Mouse (Mus musculus) thymus, postnatal 25 days (tissue): ENCODE measurements around the gene Lrrc75a.

Source experiments
- DNase-seq: peaks from one replicate; pipeline ENCODE4 v3.0.0; 2022

Gene Lrrc75a

DNA sequence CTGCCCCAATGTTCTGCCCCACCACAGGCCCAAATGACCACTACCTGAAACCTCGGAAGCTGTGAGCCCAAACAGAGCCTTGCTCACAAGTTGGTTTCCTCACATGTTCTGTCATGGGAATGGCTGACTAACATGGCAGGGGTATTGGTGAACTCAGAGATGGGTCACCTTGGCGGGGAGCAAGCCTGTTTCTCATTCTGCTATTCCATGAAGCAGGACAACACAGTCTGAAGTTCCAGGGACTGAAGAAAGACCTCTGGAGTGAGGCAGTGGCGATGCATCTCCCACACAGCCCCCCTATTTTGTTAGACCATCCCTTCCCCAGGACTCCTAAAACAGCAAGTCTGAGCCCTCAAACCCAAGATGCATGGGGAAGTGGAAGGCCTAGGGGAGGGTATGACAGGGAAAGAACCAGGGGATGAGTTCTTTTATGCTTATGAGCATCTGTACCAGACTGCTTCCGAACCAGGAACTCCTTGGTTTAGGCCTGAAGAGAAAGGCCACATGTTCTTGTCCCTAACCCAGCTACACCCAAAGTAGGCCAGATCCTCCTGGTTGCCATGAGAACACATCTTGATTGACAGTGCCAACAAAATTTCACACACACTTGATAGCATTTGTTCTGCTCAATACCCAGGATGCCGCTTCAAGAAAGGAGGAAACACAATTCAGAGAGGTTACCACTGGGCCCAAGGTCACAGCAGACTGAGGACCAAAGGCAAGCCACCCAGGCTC is 3.6 kb downstream of the Lrrc75a start:
- DNase-seq: no peak

DNA sequence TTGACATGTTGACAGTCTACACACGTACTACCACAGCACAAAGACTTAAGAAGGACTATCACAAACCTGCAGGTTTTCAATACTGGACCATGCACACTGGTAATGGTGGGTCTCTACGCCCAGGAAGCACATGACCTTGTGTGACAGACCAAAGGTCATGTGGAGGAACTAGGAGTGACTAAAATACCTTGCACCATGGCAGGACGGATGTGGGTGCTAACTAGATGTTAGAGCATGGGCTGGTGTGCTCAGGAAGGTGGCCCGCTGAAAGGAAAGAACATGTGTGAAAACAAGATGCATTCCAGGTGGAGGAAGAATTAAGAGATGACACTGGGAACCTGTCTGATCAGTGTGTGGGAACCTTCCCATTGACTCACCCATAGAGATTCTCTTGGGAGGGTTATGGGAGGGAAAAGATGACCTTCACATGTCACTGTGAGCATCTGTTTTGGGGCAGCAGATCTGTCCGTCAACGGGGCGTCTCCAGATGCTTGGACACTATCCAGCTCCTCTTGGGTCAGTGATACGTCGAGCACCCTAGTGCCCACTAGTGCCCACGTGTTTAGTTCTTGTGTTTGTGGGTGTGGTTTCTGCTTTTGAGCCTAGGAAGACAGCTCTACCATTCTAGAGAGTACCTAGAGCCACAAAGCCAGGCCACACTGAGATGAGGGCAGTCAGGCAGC is 4.5 kb downstream of the Lrrc75a start:
- DNase-seq: no peak

DNA sequence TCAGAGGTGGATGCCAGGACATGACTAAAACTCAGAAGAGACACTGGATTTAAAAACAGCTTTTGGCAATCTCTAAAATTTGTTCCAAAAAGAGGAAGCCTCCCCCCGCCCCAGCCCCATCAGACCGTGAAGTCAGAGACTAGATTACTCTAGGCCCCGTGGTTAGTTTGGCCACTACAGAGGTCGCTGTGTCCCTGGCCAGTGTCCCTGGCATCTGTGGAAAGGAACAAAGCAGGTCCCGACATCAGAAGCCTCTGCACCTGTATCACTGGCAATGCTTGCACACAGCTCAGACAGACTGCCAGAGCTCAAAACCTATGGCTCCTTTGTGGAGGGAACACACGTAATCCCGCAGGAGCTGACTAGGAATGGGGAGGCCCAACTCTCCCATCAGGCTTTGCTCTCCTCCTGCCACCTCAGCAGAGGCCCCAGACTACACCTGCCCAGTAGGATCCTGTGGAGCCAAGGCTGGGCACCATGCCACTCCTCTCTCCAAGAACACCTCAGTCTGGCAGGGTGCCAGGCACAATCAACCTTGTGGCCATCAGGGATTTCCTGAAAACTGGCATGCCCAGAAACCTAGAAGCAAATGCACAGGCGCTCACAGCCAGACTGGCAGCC is 5.2 kb downstream of the Lrrc75a start:
- DNase-seq: no peak

DNA sequence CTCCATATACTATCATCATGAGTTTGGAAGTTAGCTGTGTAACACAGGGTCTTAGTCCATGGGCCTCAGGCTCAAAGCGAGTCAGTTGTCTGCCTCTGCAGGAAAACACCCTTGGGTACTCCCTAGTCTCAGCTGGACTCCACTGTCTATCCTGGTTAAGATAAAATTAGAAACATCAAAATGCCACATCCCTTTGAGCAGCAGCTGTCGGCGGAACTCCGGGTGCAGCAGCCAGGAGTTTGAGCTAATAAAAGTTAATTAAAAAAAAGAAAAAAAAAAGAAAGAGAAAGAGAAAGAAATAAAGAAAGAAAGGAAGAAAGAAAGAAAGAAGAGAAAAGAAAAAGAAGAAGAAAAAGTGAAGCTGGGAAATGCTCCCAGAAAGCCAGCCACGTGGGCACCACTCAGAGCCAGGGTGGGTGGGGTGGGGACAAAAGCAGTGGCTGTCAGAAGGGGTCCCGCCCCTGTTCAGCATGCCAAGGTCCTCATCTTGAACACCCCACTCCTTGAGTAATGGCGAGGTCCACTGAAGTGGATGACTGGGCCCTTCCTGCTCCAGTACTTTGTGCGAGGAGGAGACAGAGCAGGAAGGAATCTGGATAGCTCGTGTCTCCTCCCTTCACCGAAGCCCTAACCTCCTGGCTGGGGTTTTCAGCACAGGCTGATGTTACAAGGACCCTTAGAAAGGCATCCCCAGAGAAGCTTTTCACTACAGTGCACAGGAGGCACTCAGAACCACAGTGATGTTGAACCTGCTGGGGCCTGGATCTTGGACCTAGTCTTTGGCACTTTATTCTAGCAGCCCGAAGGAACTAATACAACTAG is 6.1 kb downstream of the Lrrc75a start:
- no peak for DNase-seq

DNA sequence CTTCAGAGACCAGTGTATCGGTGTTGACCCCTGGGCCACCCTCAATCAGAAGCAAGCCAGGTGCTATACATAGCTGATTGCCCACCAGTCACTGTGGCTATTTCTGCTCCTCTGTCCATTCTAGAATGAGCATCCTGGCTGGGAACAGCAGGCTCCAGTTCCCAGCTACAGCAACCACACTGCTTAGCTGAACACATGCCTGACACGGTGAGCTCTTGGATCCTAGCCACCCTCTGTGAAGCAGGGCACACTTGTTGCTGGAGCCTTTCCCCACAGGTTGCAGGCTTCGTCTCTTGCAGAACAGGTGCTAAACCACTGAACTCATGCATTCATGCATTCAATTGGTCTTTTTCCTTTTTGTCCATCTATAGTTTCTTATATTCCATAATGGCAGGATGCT is 7.9 kb downstream of the Lrrc75a start:
- DNase-seq: no peak

DNA sequence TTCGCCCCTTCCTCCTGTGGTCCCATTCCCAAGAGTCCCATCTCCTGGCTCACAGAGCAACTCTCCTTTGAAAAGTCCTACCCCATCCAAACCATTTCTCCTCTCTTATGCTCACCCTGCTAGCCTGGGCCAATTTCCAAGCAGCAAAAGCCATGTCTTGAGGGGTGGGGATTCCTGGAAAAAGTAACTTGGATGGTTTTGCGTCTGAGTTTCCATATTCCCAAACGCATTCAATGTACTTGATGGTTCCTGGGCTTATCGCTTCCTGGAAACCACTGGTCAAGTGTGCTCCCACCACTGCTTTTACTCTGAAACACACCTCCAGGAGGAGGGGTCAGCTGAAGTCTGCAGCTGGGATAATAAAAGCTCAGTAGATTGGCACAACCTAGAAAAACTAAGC is 9.9 kb downstream of the Lrrc75a start:
- no peak for DNase-seq

DNA sequence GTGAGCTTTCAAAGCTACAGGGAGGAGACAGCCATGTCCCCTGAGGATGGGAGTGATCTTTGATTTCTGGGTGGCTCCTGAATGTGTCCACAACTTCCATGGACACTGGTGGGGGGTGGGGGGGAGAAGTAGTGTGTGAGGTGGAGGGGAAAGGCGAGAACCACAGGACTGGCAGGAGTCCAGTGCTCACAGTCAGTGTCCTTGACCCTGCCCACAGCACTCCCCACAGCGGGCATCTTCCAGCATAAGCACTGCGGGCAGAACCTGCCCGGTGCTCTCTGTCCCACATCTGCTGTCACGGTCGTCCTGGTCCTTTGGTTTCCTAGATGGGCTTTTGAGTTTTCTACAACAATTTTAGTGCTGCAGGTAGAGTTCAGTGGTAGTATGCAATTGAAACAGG is 10.5 kb downstream of the Lrrc75a start:
- no peak for DNase-seq

DNA sequence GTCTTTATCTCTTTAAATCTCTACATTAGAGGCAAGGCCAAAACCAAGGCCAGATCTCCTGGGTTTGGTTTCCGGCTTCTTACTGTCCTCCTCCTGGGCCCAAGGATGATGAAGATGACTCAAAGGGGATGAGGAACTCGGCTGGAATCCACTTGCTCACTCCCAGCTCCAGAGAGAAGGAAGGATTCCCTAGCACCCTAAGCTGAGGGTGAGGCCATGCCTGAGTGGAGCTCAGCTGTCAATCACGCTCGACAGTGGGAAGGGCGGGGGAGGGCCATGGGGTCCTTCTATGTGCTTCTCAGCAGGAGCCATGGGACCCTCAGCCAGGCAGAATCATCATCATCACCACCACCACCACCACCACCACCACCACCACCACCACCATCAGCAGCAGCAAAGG is 10.9 kb downstream of the Lrrc75a start:
- no peak for DNase-seq

DNA sequence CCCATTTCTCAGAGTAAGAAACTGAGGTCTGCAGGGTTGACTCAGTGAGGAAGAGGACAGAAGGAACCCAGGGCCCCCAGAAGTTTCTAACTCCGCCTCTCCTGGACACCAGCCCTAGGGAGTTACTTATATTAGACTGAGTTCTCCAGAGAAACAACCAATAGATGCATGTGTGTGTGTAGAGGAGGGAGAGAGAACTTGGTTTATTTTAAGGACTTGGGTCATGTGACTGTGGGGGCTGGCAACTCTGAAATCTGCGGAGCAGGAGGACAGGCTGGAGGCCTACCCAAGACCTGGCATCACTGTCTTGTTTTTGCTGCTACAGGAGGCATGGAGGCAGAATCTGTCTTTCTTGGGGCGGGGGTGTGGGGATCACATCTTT is 11.5 kb downstream of the Lrrc75a start:
- no peak for DNase-seq

DNA sequence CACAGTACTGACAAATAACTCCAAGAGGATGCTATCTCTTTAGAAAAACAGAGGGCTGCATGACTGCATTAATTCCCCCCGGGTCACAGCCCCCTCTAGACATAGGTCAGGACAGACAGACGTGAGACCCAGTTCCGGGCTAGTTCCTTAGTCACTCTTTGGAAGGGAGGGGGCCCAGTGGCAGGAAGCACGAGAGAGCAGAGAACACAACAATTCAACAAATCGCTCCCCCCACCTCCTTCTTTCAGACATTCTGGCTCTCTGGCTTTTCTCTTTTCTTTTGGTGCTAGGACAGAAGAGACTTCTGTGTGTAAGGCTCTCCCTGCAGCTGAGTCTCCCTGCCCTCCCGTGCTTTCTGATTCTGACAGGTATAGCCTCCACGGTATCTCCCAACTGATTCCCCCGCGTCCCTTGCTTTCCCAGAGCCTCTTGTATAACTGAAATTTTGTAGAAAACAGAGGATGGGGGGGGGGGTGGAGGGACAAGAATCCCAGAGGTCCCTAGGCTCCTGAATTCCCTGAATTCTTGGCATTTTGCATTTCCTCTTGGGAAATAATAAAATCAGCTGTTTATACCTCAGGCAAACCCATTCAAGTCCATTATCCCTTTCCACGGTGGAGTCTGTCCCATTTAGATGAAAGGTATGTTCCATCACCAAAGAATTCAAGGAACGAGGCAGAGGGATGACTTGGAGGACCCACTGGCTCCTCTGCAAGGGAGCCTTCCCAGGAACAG is 12.1 kb downstream of the Lrrc75a start:
- DNase-seq: no peak

DNA sequence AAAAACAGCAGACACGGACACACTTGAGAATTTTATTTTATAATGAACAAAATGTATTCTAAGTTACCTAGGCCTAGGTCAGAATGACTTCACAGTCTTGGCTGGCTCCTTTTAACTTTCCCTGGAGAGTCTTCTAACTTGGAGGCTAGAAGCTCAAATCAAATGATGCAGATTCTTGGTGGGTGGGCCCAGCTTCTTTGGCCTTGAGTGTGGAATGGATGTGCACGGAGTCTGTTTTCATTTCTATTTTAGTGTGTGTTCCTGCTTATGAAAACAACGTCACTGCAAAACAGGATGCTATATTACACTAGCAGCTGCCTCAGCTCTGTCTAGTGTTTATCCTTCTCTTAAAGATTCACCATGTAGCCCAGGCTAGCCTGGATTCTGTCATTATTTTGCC is 12.9 kb downstream of the Lrrc75a start:
- no peak for DNase-seq

DNA sequence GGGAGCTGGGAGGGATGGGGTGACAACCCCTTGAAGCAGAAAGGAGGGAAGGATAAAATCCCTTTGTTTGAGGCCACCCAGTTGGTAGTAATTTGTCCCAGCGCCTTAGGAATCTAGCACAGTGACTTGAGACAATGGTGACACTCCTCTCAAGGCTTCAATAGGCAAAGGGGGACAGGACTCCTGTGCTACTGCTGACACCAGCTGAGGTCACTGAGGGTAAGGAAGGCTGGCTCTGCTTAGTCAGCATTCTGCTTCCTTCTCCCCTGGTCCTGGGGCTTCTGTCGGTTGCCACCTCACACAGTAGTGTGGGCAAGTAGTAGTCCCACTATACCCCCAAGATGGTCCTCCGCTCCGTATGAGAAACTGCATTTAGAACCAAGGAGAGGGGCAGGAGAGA is 17.2 kb downstream of the Lrrc75a start:
- DNase-seq: no peak

DNA sequence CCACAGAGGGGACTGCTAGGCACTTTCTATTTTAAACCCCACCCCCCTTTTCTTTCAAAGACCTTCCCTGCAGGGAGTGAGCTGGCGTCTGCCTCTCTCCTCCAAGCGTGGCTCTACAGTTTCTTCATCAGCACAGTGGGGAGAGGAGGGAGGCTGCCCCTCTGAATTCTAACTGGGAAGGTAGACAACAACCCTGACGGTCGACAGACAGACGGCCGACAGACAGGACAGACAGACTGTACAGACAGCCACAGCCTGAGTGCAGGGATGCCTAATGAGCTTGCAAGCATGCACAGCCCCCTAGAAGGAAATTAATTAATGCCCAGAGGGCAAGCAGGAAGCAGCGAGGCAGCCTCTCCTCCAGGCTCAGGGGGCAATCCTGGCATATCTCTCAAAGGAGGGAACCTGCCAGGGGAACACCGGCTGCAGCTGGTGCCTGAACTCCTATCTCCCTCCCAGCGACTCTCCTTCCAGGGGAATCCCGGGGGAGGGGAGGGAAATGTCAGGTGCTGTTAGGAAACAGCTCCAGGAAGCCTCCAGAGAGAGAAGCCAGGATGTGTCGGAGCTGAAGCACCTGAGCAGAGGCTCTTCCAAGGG is 18.0 kb downstream of the Lrrc75a start:
- no peak for DNase-seq

DNA sequence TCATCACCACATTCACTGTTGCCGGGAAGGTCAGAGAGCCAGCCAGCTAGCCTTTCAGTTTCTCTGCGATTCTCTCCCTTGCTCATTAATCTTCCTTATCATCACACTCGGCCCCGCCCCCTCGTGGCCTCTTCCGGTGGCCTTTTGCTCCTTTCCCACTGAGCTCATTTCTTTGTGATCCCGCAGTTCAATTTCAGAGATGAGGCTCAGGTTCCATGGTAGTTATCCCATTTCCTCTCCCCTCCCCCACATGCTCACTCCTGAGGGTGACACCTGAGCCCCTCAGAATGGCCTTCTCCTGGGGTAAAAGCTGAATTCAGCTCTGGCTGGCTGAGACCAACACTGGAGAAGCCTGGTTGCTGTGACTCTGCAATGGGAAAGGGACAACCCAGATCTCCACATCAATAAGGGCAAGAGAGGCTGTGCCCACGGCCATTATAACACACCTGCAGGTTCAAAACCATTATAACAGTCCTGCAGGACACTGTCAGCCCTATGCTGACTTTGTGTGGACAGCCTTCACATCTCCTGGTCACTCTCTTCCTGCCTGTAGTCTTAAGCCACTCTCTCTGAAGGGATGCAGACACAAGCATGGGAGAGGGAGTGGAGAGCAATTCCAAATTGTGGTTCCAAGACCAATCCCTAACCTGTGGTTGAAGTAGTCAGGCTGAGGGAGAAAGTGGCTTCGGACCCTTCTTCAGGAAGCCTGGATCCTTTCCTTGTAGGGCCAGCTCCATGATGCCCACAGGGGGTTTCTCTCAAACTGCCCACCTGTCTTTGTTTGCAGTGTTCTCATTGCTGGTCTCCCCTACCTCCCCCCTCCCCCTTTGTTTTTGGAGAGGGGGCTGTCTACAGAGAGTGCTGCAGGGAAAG is 18.7 kb downstream of the Lrrc75a start:
- peak; percentile 24 for DNase-seq

DNA sequence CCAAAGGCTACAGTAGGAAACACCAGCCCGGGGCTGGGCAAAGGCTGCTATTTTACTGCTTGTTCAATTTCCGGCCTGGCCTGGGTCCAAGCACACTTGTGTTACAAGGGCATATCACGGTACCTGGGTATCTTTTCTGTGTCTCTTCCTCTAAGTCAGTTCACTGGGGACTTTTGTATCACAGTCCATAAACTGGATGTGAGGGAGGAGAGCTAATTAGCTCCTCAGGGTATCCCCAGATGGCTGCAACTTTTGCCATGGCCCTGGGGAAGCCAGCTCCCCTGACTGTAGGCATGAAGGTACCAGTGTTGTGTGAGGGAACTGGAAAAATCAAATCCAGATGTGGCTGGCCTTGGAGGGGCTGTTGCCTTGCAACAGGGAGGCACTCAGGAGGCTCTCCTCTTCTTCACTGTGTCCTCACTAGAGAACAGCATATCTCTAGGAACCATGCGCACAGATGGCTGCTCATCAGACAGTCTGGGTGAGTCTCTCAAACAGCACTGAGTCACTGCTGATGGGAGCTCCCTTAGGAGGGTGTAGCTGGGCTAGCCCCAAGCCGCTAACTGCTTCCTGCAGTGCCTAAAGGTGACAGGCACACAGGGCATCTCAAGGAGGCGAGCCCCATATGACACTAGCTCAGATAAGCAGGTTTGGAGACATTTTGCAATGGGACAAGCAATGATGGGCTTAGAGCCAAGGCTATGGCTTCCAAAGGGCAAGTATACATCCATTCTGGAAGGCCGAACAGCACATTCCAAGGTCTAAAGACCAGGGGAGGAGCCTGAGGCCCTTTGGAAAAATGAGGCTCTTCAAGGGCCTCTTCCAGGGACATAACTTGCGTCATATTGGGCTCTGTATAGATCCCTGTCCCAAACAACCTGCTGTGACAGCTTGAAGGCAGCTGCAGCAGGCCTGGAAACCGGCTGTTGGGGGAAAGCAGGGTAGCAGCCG is 23.7 kb downstream of the Lrrc75a start:
- DNase-seq: no peak

DNA sequence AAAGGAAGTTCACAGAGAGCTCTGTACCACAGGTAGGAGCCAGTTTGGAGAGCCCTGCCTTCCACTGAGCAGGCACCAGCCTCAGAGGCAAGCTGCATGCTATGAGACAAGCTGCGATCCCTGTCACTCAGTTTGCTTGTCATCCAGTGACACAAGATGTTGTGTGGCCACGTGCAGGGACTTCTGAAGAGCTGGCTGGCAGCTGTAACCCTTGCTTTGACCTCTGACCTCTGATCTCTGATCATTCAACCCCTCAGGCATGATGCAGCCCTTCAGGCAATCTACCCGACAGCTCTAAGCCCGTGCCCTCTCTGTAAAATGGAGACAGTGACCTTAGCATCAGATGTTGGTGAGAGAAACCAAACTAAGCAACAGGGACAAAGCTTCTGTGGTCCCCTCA is 25.5 kb downstream of the Lrrc75a start:
- no peak for DNase-seq

DNA sequence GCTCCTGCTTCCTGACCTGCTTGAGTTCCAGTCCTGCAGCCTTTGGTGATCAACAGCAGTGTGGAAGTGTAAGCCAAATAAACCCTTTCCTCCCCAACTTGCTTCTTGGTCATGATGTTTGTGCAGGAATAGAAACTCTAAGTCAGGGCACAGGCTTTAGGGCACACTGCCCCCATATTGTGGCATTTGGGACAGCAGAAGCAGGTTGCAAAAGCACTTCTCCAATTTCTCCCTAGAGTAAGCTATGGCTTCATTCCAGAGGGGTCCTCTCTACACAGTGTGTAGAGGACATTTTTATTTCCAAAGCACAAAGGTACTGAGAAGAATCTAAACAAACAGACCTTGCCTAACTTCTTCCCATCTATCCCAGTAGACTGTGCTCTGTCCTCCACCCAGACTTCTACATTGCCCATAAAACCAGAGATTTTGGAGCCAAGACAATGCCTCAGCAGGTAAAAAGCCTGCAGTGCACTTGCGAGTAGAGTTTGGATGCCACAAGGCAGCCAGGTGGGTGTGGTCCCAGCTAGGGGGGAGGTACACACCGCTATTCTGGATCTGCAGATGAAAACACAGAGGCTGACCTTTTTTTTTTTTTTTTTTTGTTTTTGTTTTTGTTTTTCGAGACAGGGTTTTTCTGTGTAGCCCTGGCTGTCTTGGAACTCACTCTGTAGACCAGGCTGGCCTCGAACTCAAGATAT is 26.6 kb downstream of the Lrrc75a start:
- no peak for DNase-seq

DNA sequence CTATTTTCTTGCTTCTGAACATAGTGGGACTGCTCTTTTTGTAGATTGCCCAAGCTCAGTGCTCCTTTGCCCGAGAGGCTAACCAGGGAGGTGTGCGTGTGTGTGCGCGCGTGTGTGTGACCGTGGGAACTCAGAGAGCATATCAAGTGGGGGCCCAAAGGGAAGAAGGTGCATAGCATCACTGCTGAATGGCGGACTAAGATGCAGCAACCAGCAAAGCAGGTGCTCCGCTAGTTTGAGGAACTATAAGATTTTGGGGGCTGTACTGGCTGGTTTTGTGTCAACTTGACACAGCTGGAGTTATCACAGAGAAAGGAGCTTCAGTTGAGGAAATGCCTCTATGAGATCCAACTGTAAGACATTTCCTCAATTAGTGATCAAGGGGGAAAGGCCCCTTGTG is 27.2 kb downstream of the Lrrc75a start:
- DNase-seq: no peak

DNA sequence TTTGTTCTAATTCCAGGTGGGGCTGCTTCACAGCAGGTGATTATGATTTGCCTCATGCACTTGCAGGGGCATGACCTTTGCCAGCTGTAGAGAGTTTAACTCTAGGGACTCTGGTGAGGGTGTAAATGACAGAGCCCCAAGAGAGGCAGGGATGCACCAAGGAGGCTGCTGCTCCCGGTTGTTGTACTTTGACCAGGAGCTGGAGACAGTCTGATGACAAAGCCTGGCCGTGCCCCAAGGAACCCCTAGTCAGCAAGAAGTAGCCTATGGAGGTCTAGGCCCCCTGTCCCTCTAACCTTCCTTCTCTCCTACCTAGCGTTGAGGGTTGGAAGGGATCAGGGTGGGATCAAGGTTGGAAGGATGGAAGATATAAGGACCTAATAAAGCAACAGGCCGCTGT is 32.9 kb downstream of the Lrrc75a start:
- no peak for DNase-seq
